Mouse (Mus musculus) forelimb bud, embryonic 11.5 days (tissue): ENCODE measurements around the gene Git2.

ENCODE experiments used
- DNase-seq: peaks from one replicate; pipeline ENCODE4 v3.0.0-alpha.2; 2012; ENCODE audit warnings: low read depth, low spot score

The Git2 gene

GRCm38 (mm10) chr5:114764812-114765735 lies 10.2 kb downstream of the Git2 start:
- no peak for DNase-seq

GRCm38 (mm10) chr5:114761980-114762379 lies 13.3 kb downstream of the Git2 start:
- no peak for DNase-seq

- no peak for DNase-seq
Measured at GRCm38 (mm10) chr5:114759536-114760090, 15.7 kb downstream of the Git2 start.

- no peak for DNase-seq
Measured at GRCm38 (mm10) chr5:114753384-114753783, 21.9 kb downstream of the Git2 start.

GRCm38 (mm10) chr5:114752397-114752796 lies 22.9 kb downstream of the Git2 start:
- DNase-seq: no peak

GRCm38 (mm10) chr5:114750325-114750724 lies 25.0 kb downstream of the Git2 start:
- DNase-seq: no peak

- DNase-seq: no peak
Measured at GRCm38 (mm10) chr5:114747521-114747920, 27.8 kb downstream of the Git2 start.

- no peak for DNase-seq
Measured at GRCm38 (mm10) chr5:114746886-114747285, 28.4 kb downstream of the Git2 start.

- no peak for DNase-seq
Measured at GRCm38 (mm10) chr5:114745581-114745980, 29.7 kb downstream of the Git2 start.

- DNase-seq: no peak
Measured at GRCm38 (mm10) chr5:114743697-114744090, 31.6 kb downstream of the Git2 start.

- no peak for DNase-seq
Measured at GRCm38 (mm10) chr5:114742998-114743696, 32.2 kb downstream of the Git2 start.

GRCm38 (mm10) chr5:114742572-114742971 lies 32.7 kb downstream of the Git2 start:
- DNase-seq: no peak

GRCm38 (mm10) chr5:114740595-114740994 lies 34.7 kb downstream of the Git2 start:
- no peak for DNase-seq

GRCm38 (mm10) chr5:114738707-114739241 lies 36.5 kb downstream of the Git2 start:
- no peak for DNase-seq

GRCm38 (mm10) chr5:114737090-114737887 lies 38.0 kb downstream of the Git2 start:
- DNase-seq: no peak

- no peak for DNase-seq
Measured at GRCm38 (mm10) chr5:114733606-114734005, 41.7 kb downstream of the Git2 start.

GRCm38 (mm10) chr5:114731969-114732368 lies 43.3 kb downstream of the Git2 start:
- DNase-seq: no peak

- no peak for DNase-seq
Measured at GRCm38 (mm10) chr5:114731498-114731897, 43.8 kb downstream of the Git2 start.

GRCm38 (mm10) chr5:114730129-114730528 lies 45.2 kb downstream of the Git2 start:
- peak; percentile 52 for DNase-seq

- DNase-seq: no peak
Measured at GRCm38 (mm10) chr5:114728160-114728559, 47.2 kb downstream of the Git2 start.

- DNase-seq: no peak
Measured at GRCm38 (mm10) chr5:114722846-114723245, 52.5 kb downstream of the Git2 start.
